Mouse (Mus musculus) megakaryocyte, embryonic 14.5 days (primary cell): ENCODE measurements around the gene Ildr1.

Experiments used
- FLI1 ChIP-seq: IDR thresholded peaks from 2 replicates; pipeline ENCODE4 v1.6.1; 2012; ENCODE audit warnings: low read length, inconsistent platforms, mixed read lengths
- GATA1 ChIP-seq: IDR thresholded peaks from 3 replicates; pipeline ENCODE4 v1.6.1; 2012; ENCODE audit warnings: mixed read lengths, low read length, inconsistent platforms, borderline replicate concordance

GRCm38 (mm10) chr16:36665782-36666181 is 28.0 kb upstream of the Ildr1 start, which contains the start of gene Cd86:
- TF ChIP-seq GATA1 (no peak), FLI1 (no peak)
